18 mouse cellular contexts compared by ENCODE assay signal in genomic region chr6:23873812-23874211, GRCm38 (mm10). TPM values are rescaled to one million over a fixed set of nuclear protein-coding genes. Genes with fewer than 3 reads are reported as not detected.
A peak's percentile ranks its signal among the peaks of the same experiment; 100 is the strongest.
DNase-seq lines count a peak whose midpoint lies in the region.
"Had no signal": no experiment of that assay in that cellular context is flagged by ENCODE, and none has a peak within 500 bp of the region (broad histone marks: within the 10 kb centered on the region; RNA-seq: fewer than 3 reads in every experiment).

No protein-coding gene starts in this region.

- intact Hi-C loops in left cerebral cortex, postnatal 4 days (cut with DNase I) = loop anchor here (10.0 kb wide), 1 partner anchor 481 kb away; no protein-coding TSS in a partner anchor

- DNase-seq in left cerebral cortex, postnatal 4 days = peak; percentile 84
- no peak for DNase-seq in left cerebral cortex, adult 11 months (ENCODE audit: low spot score)
- peak; percentile 90 for DNase-seq in cerebellum, adult 11-12 months
- peak; percentile 93 for DNase-seq in cerebellum, adult 9-10 months
- peak; percentile 84 to 86 for DNase-seq in cerebellum, postnatal 36 days
- DNase-seq in heart, adult 9 months (ENCODE audit: low spot score in 2 of 2) = no peak
- no peak for DNase-seq in urinary bladder, postnatal 4 days (ENCODE audit: low spot score in 2 of 2)
- DNase-seq: B cell, adult 2 months; gastrocnemius, postnatal 25 days; heart, adult 11 months; heart, postnatal 4 days; kidney, adult 2 months; kidney, postnatal 36 days; lung, embryonic 14.5 days; right cerebral cortex, adult 18-20 months; spleen, adult 18-20 months; thymus, adult 2 months; thymus, postnatal 36 days had no signal

RNA-seq across cellular contexts. Expression of gene Cadps2, which starts 34.6 kb away (rescaled TPM):
- total RNA-seq in left cerebral cortex, postnatal 4 days (2021) = 10 to 100 TPM; 36.5 to 38.5 TPM

Comparison
In these comparisons a context has a peak if more than half of its experiments do, and no peak if none do; other contexts are left out.
1. DNase-seq: peak in left cerebral cortex, postnatal 4 days (single experiment), cerebellum, adult 11-12 months (single experiment), cerebellum, adult 9-10 months (single experiment) and cerebellum, postnatal 36 days (2 of 2); none in left cerebral cortex, adult 11 months (single experiment), heart, adult 9 months (0 of 2) and urinary bladder, postnatal 4 days (0 of 2).